Mouse (Mus musculus) erythroblast, embryonic 14.5 days (primary cell): ENCODE results near the gene Lancl3.

Experiments used
- GATA1 ChIP-seq: IDR thresholded peaks from 2 replicates; pipeline ENCODE4 v1.6.1; 2012; ENCODE audit warnings: low read length, inconsistent platforms, mixed read lengths
- TAL1 ChIP-seq: IDR thresholded peaks from 3 replicates; pipeline ENCODE4 v1.6.1; 2012; ENCODE audit warnings: low read length, inconsistent platforms, mixed read lengths

DNA sequence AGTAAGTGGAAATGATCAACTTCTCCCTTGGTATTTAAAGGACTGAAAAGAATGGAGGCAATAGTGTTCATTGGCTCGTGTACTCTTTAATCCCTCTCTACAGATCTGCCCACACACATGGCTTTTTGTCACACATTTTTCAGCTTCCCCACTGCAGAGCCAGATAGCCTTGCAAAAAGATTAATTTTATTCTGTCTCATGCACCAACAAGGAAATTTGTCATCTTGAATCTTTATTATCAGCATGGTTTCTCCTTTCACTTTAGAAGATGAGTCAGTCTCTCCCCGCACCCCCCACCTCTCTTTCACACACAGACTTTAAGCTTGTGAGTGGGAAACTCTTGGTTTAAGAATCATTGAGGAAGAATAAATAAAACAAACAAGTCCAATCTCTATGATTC lies 20.7 kb upstream of the Lancl3 start:
- TF ChIP-seq GATA1 (no peak), TAL1 (no peak)
